Mouse (Mus musculus): Measurements from ENCODE around the gene Ints6.

The Ints6 gene

DNA sequence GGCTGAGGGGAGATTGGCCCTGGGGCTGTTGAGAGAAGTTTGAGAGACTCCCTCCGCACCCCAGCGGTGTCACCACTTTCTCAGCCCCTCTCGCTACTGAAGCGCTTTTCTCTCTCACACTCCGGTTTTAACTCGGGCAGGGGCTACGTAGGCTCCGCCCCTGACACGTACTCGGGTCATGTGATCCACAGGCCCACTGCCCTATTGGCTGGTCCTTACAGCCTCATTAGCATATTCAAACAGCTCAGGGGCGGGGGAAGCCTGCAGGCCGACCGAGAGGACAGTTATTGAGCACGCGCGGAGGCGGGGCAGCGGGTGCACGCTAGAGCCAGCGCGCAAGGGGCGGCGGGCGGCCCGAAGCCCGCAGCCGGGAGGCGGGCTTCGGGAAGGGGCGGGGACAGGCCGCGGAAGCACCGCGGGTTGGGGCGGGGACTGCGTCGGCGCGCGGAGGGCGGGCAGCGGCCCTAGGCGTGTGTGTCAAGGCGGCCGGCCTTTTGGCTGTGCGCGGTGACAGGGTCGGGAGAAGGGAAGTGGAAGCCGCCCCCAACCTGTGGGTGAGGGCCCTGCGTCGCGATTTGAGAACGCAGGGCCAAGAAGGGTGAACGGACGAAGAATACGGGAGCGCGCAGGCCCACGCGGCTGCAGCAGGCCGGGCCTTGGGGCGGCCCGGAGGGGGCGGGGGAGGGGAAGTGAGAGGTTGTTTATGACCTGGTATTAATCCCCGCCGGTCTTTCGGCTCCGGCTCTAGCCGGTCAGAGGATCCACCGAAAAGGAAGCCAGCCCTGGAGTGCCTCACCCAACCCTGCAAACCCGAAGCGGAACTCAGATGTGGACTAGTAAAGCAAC, at the start of gene Ints6:
Ints6 (minus strand) TSS at position 134 of the 846 bp plus-strand sequence.
- DNase-seq (ENCODE audit: low spot score): peak; percentile 100

GRCm38 (mm10) chr14:62808661-62809523, 47.9 kb upstream of the Ints6 start:
- no peak for DNase-seq (ENCODE audit: low spot score)

DNA sequence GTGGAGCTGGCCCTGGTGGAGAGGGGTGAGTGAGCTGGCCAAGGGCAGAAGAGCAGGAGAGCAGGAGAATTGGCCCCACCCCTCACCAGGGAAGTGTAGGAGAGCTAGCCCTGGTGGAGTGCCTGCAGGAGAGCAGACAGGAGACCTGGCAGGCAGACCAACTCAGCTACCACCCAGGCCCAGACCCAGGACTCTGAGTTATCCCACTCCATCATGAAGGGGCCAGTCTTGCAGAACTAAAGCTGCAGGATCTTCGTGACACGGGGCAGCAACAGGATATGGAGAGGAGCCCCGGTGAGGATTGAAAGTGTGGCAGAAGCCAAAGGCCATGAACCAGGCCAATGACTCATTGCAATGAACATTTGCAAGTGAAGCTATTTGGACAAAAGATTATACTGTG, 46.0 kb upstream of the Ints6 start:
- no peak for DNase-seq (ENCODE audit: low spot score)

DNA sequence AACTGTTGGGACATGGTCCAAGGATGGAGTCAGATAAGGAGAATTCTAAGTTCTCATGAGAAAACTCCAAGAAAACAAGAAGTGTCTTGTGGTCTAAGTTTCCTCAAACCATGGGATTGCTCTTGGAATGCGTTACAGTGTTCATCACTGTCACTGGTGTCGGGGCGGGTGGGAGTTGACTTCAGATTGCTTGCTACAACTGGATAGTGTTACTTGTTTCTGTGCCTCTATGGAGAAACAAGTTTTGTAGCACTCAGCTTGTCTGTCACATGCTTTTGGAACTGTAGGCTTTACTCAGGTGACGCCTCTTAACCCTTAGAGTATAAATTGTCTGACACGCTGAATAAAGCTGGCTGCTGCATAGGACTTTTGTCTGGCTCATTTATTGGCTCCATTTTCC, 42.2 kb upstream of the Ints6 start:
- DNase-seq (ENCODE audit: low spot score): no peak

DNA sequence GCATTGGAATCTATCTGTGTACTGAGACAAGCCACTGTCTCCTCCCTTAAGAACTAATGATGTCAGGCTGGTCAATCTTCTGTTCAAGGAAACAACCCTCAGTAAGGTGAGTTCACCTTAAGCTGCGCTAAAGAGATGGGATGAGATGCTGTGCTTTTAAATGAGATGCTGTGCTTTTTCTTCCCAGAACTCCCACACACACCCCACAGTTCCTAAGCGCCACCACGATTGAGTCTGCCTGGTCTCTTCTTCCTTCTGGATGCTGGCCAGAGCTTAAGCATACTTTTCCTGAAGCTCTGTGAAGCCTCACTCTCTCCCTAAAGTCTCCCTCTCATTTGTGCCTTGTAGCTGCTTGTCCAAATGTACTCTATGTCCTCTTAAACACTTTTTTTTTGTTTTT, 39.8 kb upstream of the Ints6 start:
- DNase-seq (ENCODE audit: low spot score): no peak

GRCm38 (mm10) chr14:62798608-62799101, 37.7 kb upstream of the Ints6 start:
- no peak for DNase-seq (ENCODE audit: low spot score)

DNA sequence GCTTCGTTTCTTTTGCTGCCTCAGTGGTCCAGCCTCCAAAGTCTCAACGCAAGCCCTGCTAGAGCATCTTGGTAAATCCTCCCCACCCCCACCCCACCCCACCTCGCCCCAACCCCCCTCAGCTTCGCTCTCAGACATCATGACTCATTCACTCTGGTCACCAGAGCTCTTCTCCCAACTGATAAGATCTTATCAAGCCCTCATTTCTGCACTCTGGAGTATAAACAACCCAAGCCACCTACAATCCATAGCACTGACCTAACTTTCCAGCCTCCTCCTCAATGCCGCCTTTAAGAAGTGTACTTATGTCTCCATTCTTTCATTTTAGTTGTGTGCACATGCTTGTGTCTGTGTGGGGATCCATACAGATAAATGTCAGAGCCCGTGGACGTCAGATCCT, 34.8 kb upstream of the Ints6 start:
- DNase-seq (ENCODE audit: low spot score): no peak

- no peak for DNase-seq (ENCODE audit: low spot score)
Measured at GRCm38 (mm10) chr14:62789282-62789681, 28.3 kb upstream of the Ints6 start.

DNA sequence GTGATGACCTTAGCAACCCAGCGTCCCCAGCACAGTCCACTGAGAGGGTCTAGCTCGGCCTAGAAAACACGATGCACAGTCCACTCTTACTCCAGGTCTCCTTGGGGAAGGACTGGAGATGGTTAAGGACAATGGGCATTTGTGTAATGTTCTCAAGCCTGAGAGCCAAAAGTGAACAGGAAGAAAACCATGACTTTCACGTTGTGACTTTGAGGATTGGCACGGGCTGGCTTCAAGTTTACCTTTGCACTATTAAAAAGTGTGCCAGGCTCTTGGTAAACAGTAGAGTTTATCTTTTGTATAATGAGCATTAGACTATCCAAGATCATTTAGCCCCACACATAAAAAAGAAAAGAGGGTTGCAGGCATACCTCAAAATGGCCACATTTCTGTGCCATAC, 22.0 kb upstream of the Ints6 start:
- no peak for DNase-seq (ENCODE audit: low spot score)

- DNase-seq (ENCODE audit: low spot score): no peak
Measured at GRCm38 (mm10) chr14:62780520-62781316, 19.7 kb upstream of the Ints6 start.

DNA sequence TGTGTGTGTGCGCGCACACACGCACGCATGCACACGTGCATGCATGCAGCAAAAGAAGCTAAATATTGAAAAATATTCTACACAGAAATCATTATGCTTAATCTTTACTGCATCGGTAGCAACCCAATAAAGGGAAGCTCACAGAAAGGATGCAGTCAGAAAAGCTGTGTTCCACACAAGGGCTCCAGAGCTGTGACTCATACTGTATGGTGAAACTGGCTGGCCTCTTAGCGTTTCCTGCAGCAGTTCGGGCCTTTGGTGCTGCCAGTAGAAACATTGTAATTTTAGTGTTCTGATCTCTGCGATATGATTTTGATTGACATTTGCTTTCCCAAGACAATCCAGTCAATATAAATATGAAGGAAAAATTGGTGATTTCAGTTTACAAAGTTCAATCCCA, 17.1 kb upstream of the Ints6 start:
- no peak for DNase-seq (ENCODE audit: low spot score)

DNA sequence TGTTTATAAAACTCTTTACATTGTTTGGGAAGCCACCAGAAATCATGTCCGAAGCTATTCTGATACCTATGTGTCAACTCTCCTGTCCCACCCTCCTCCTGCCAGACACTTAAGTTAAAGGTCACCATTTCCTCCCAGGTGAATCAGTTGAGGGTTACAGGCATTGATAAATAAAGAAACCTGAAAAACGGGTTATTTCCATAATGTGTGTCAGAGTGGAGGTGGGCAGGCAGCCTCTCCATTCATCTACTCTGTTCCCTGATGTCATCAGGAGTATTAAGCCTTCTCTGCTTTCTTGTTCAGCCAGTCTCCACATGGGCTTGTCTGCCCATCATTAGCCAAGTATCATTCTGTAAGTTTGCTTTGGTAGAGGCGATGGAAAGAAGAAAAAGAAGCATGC, 14.1 kb upstream of the Ints6 start:
- DNase-seq (ENCODE audit: low spot score): no peak

- no peak for DNase-seq (ENCODE audit: low spot score)
Measured at GRCm38 (mm10) chr14:62774246-62774645, 13.3 kb upstream of the Ints6 start.

DNA sequence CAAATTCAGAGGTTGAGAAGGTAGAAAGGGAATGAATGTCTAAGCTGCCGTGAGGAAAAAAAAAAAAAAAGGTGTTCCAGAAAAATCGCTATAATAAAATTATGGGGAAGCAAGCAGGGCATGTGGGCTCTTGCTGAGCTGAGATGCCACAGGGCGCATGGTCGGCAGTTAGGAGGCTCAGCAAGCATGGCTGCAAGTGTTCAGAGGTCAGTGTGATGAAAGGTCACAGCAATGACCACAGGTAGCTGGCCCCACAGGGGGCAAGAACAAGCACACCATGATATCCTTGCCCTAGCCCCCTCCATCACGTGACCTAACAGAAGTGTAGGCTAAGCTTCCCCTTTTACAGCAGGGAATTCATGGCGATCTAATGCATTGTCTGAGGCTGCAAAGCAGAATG, 12.8 kb upstream of the Ints6 start:
- DNase-seq (ENCODE audit: low spot score): no peak

DNA sequence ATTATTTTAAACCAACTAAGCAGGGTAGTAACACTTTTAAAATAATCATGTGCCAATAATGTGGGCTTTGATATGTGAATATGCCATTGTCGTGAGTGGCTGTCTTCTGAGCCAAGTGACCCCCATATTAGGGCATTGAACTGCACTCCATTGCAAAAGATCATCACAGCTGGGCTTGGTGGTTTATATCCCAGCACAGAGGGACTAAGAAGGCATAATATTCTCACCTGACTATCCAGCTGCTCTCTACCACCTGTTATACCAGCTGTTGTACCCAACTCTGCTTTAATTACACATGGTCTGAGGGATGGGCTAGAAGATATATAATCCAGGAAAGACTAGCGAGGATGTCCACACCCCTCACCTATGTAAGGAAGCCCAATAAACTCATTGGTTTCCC, 4.4 kb upstream of the Ints6 start:
- DNase-seq (ENCODE audit: low spot score): no peak

DNA sequence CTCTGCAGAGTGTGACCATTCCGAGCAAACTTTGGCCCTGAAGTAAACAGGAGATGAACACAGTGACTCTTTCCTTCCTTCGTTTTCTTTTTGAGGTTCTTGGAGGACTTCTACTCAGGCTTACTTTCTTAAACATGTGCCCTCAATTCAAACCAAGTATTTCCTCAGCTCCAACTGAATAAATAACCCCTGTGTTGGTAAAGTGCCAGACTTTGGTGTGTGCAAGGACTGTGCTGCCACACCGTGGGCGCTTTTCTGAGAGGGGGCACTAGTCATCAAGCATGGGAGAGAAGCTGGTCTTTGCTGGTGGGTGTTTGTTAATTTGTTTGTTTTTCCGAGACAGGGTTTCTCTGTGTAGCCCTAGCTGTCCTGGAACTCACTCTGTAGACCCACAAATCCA, 3.4 kb upstream of the Ints6 start:
- no peak for DNase-seq (ENCODE audit: low spot score)

GRCm38 (mm10) chr14:62761943-62762342, 974 bp upstream of the Ints6 start:
- peak; percentile 14 for DNase-seq (ENCODE audit: low spot score)

DNA sequence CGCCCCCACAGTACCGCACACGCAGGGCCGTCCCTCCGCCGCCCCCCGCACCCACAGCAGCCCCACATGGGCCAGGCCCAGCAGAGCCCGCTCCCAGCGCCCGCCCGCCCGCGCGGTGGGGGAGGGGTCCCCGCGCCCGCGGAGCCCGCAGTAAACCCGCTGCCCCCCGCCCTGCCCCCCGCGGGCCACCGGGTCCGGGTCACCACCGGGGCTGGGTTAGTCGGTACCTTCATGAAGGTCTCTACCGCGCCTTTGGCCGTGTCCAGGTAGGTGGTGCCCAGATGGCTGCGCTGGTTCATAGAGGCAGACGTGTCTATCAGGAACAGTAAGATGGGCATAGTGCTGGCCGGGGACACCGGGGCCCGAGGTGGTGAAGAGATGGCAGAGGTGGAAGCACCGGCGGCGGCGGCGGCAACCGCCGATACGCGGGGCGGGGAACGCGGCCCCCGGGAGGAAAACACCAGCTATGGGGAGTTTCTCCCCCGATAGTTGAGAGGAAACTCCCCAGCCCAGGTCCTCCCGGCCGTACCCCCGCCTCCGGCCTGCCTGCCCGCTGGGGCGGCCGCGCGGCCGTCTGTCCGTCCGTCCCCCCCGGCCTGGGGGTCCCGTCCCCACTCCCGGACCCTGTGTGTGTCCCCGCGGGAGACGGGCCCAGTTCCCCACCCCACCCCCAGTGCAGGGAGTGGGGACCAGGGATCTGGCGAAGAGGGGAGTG, 491 bp downstream of the Ints6 start:
- peak; percentile 36 for DNase-seq (ENCODE audit: low spot score)

DNA sequence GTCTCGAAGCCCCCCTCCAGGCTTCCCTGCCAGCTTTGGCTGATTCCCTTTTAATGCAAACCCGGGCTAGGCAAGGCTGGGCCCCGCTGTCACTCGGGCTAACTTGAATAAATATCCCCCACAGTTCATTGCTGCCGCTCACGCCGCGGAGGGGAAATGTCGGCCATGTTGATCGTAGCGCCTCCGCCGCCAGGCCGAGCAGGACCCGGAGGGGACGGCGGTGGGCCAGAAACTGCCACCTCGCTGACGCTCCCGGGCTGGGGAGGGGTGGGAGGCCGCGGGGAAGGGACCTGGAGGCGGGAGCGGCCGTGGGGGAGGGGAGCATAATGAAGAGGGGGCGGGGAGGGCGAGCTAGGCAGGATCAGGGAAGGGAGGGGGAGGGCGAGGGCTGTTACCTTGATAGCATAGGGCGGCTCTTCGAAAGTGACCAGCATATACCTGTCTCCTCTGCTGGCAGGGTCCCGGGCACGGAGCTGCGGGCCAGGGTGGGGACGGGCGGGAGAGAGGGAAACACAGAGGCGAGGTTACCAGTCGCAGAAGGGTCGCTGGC, 1.1 kb downstream of the Ints6 start:
- peak; percentile 51 for DNase-seq (ENCODE audit: low spot score)

DNA sequence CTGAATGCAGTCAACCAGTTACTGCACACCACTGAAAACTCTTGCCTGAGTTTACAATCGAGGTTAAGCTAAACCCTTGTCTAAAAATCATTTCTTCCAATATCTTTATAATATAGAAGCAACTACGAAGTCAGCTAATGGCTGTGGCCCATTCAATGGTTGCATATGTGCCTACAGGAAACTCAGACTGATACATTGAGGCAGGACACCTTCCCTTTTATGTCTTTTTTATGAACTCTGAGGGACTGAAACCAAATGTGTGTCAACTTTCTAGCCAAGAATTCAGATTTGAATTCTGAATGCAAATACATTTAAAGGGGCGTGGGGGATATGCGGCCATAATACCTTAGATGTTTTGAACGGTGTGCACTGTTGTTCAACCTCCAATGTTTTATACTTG, 2.3 kb downstream of the Ints6 start:
- no peak for DNase-seq (ENCODE audit: low spot score)

DNA sequence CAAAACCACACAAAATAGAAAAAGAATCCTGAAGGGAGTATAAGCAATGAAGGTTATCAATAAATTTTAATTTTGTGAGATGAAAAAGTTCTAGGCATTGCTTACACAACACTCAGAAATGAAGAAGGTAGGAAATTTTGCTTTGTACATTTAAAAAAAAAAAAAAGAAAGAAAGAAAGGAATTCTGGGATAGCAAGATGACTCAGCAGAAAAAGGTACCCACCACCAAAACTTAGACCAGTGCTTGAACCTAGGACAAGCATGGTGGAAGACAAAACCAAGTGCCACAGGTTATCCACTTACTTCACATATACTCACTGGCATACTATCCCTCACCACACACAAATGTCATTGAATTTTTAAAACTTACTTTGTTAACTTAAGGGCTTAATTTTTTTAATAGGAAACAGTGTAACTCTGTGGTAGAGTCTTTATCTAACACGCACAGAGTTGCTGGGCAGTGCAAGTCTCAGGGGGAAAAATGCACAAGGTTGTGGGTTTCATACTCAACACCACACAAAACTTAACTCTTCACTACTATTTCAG, 5.8 kb downstream of the Ints6 start:
- no peak for DNase-seq (ENCODE audit: low spot score)
